Mouse (Mus musculus): Measurements from ENCODE around the gene Pdp2.
"Not testable (repeated sequence)": the region's sequence is repeated elsewhere in the genome, so short reads cannot be mapped to it uniquely, and the experiment has no call there.

The Pdp2 gene

DNA sequence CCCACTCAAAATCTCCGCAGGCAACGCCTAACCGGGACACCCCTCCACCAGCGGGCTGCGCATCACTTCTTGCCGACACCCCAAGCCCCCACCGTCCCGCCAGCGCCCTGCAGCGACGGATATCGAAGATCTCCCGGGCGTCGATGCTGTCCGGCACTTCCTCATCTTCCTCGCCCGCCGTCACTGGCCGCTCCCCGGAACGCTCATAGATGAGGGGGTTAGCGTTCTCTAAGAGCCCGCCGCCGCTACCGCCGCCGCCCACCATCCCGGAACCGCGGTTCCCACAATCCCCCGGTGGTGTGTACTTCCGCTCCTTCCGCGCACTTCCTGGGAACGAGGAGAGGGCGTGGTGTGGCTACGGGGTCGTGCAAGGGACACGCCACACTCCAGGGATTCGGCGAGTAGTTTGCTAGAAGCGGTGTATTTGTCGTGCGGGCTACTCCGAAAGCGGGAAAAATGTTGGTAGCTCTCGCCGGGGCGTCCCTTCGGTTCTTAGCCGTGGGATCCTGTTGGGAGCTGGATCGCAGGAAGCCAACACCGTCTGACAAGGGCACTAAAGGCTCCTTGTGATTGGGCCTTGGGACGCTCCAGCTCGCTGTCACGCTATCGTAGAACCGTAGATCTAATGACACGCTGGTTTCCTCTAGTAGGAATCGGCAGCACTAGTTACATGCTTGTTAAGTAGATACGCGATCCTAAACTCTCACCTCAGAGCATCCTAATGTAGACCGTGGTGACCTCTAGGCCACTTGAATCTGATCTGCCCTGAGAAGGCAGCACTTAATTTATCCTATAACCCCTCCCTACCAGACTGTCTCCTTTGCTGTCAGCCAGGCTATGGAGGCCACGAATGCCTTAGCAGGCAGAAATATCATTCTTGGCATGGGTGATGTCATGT lies 50.4 kb downstream of the Pdp2 start, which contains the start of gene Ciao2b:
Gene Ciao2b (minus strand): TSS at position 540 of the 898 bp plus-strand sequence.
- no peak for TF ChIP-seq POU5F1 (IDR thresholded peaks at IDR 0.05; ENCODE audit: borderline replicate concordance, low read length)
- no peak for TF ChIP-seq CTCF (conservative IDR thresholded peaks at IDR 0.05; ENCODE audit: low read length)
- no peak for TF ChIP-seq NANOG (IDR thresholded peaks at IDR 0.05; ENCODE audit: borderline replicate concordance, low read length)
- H3K4me1 ChIP-seq (replicated peaks; ENCODE audit: low read depth, low read length) = peaks cover 22% of the 10 kb centered on the region
- peaks cover 24% of the 10 kb centered on the region for H3K36me3 ChIP-seq (ENCODE audit: insufficient read depth, low read length)
- no peaks in the 10 kb centered on the region for H3K9me3 ChIP-seq (ENCODE audit: low read length)
- H3K27me3 ChIP-seq (ENCODE audit: insufficient read depth, low read length) = peaks cover 6% of the 10 kb centered on the region; the same call in 1 of the 2 replicates
- peak within 1 kb of the TSS; percentile 94 for H3K4me3 ChIP-seq (replicated peaks; ENCODE audit: low read length)

DNA sequence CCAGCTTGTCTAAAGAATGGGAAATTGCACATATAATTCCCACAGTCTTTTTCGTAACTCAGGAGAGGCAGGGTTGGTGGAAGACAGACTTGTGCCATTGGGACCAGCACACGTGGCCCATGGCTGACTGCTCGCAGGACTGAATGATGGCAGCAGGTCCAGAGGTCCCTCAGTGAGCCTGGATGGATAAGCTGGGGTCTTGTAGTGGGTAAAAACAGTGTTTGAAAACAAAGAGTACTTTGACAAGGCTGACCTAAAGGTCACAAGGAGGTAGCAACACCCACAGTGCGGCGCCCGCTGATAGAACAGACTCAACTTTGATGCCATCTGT lies 51.0 kb downstream of the Pdp2 start:
- H3K4me3 ChIP-seq (replicated peaks; ENCODE audit: low read length) = peak overlapping the region; percentile 94
- no peaks in the 10 kb centered on the region for H3K9me3 ChIP-seq (ENCODE audit: low read length)
- peaks cover 6% of the 10 kb centered on the region; the same call in 1 of the 2 replicates for H3K27me3 ChIP-seq (ENCODE audit: insufficient read depth, low read length)
- TF ChIP-seq NANOG (IDR thresholded peaks at IDR 0.05; ENCODE audit: borderline replicate concordance, low read length) = no peak
- no peak for TF ChIP-seq POU5F1 (IDR thresholded peaks at IDR 0.05; ENCODE audit: borderline replicate concordance, low read length)
- TF ChIP-seq CTCF (conservative IDR thresholded peaks at IDR 0.05; ENCODE audit: low read length) = no peak
- H3K36me3 ChIP-seq (ENCODE audit: insufficient read depth, low read length) = peaks cover 21% of the 10 kb centered on the region
- peaks cover 22% of the 10 kb centered on the region for H3K4me1 ChIP-seq (replicated peaks; ENCODE audit: low read depth, low read length)

DNA sequence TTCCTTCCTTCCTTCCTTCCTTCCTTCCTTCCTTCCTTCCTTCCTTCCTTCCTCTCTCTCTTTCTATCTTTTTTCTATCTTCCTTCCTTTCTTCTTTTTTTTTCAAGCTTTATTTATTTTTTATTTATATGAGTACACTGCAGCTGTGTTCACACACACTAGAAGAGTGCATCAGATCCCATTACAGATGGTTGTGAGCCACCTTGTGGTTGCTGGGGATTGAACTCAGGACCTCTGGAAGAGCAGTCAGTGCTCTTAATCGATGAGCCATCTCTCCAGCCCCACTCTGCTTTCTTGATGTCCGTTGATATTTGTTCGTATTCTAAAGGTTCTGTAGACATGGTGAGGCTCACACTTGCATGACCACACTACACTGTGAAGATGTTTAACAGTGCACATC lies 52.9 kb downstream of the Pdp2 start:
- peaks cover 22% of the 10 kb centered on the region for H3K4me1 ChIP-seq (replicated peaks; ENCODE audit: low read depth, low read length)
- not testable (repeated sequence) for H3K4me3 ChIP-seq (replicated peaks; ENCODE audit: low read length); H3K36me3 ChIP-seq (ENCODE audit: insufficient read depth, low read length); H3K27me3 ChIP-seq (ENCODE audit: insufficient read depth, low read length); H3K9me3 ChIP-seq (ENCODE audit: low read length)

Measured in E14TG2a.4 (cell line).